Mouse (Mus musculus): Measurements from ENCODE around the gene Ppfibp1. TPM values are rescaled to one million over a fixed set of nuclear protein-coding genes. Genes with fewer than 3 reads are reported as not detected.

Ppfibp1 gene
- polyA plus RNA-seq, 1 experiment, result 3.4 TPM

DNA sequence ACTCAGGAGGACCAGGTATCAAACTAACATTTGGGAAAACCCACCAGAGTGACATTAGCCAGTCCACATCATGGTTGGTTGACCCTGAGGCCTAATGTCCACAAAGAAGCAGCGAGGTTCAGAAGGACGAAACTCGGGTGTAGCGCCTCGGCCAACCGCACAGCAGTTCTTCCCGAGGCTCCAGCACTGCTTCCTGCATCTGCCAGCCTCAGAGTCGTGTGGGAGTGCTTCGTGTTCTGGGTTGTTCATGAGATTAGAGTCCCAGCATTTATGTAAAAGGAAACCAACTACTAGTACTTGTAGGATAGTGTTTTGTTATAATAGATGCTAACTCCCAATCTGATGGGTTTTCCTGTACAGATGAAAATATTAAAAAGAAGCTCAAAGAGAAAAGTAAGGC lies 111.0 kb downstream of the Ppfibp1 start:
- Histone ChIP-seq H3K27me3 (replicated peaks) (no peaks in the 10 kb centered on the region), H3K36me3 (replicated peaks; ENCODE audit: low read length) (peaks cover 92% of the 10 kb centered on the region), H3K9me3 (no peaks in the 10 kb centered on the region), H3K4me1 (peaks cover 4% of the 10 kb centered on the region), H3K4me3 (replicated peaks) (no peak overlapping the region)
- TF ChIP-seq FLI1 (IDR thresholded peaks at IDR 0.05; ENCODE audit: low read length), result no peak
- TF ChIP-seq GATA1 (IDR thresholded peaks at IDR 0.05; ENCODE audit: borderline replicate concordance, low read length), result no peak

DNA sequence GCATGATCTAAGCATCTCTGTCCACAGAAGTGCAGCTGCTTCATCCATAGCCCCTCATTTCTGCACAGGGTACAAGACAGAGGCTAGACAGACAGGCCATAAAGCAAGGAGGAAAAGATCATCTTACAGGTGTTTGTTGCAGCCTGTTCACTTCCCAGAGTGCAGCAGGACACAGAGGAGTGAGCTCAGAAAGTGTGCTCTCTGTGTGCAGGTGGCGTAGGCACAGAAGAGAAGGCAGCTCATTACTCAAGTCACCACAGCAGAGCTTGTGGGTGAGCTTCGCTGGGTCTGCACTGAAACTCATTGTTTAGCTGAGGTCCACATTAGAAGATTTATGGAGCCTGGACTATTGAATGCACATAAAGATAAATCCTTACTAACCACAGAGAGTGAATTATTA lies 111.5 kb downstream of the Ppfibp1 start:
- Histone ChIP-seq H3K36me3 (replicated peaks; ENCODE audit: low read length) (peaks cover 93% of the 10 kb centered on the region), H3K9me3 (no peaks in the 10 kb centered on the region), H3K4me3 (replicated peaks) (no peak overlapping the region), H3K27me3 (replicated peaks) (no peaks in the 10 kb centered on the region), H3K4me1 (peaks cover 4% of the 10 kb centered on the region; the same call in 1 of the 2 replicates)
- TF ChIP-seq GATA1 (IDR thresholded peaks at IDR 0.05; ENCODE audit: borderline replicate concordance, low read length) (no peak), FLI1 (IDR thresholded peaks at IDR 0.05; ENCODE audit: low read length) (no peak)

DNA sequence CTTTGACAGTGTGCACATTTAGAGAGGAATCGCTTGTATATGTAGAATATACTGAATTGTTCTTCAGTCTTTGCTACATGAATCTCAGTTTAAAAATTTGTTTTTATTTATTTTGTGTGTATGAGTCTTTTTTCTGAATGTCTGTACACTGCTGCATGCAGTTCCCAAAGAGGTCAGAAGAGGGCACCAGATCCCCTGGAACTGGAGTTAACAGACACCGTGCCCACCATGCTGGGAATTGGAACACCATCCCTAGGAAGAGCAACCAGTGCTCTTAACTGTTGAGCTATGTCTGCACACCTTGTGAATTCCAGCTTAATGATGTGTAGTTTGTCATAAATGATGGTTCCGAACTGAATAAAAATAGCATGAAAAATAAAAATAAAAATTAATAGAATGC lies 119.9 kb downstream of the Ppfibp1 start:
- Histone ChIP-seq H3K36me3 (replicated peaks; ENCODE audit: low read length) (peaks cover 92% of the 10 kb centered on the region), H3K27me3 (replicated peaks) (no peaks in the 10 kb centered on the region), H3K4me1 (peaks cover 15% of the 10 kb centered on the region; the same call in 1 of the 2 replicates), H3K4me3 (replicated peaks) (no peak overlapping the region), H3K9me3 (no peaks in the 10 kb centered on the region)
- no peak for TF ChIP-seq FLI1 (IDR thresholded peaks at IDR 0.05; ENCODE audit: low read length)
- no peak for TF ChIP-seq GATA1 (IDR thresholded peaks at IDR 0.05; ENCODE audit: borderline replicate concordance, low read length)

DNA sequence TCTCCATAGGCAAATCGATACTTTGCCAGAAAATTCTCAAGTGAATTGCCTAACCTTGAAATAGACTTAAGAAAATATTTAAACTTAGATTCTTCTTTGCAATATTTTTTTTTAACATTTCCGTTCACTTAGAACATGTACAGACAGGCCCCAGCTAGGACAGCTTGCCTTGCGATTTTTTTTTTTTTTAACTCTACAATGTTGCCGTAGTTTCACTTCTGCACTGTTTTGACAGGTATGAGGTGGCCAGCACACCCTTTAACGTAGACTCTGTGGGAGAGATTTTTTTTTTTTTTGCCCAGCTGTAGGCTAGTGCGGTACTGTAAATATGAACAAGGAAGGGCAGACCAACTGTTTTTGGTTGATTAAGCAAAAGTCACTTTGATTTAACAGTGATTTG lies 122.1 kb downstream of the Ppfibp1 start:
- Histone ChIP-seq H3K36me3 (replicated peaks; ENCODE audit: low read length) (peaks cover 95% of the 10 kb centered on the region), H3K4me1 (peaks cover 15% of the 10 kb centered on the region; the same call in 1 of the 2 replicates), H3K27me3 (replicated peaks) (no peaks in the 10 kb centered on the region), H3K4me3 (replicated peaks) (no peak overlapping the region), H3K9me3 (no peaks in the 10 kb centered on the region)
- TF ChIP-seq FLI1 (IDR thresholded peaks at IDR 0.05; ENCODE audit: low read length), result no peak
- TF ChIP-seq GATA1 (IDR thresholded peaks at IDR 0.05; ENCODE audit: borderline replicate concordance, low read length), result no peak

DNA sequence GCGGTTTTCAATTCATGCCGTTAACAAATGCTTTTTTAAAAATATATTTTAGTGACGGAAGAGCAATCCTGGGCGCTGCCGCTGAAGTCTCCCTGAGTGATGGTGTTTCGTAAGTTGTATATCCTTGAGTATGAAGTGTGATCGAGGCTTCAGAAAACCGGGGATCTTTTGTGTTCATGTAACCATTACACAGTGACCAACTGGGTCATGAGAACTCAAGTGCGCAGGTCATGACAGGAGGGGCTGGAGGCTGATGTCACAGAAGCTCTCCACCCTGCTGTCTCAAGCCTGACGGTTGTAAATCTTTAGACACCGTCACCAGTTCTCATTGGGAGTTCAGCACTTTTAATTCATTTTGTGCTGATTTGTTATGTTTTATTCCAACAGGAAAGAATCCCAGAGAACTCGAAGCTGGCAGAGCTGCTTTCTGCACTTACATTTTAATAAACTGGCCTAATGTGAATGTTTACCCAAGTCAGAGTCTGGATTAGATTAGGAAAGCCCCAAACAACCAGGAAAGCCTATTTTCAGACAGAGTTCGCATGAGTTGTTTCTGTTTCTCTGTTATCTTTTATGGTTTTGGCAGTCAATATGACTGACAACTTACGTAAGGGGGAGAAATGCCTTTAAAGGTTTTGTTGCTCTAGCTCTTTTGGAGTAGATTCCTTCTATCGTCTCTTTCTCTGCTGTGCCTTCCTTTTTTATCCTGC lies 122.7 kb downstream of the Ppfibp1 start:
- no peaks in the 10 kb centered on the region for H3K9me3 ChIP-seq
- no peak overlapping the region for H3K4me3 ChIP-seq (replicated peaks)
- no peak for TF ChIP-seq GATA1 (IDR thresholded peaks at IDR 0.05; ENCODE audit: borderline replicate concordance, low read length)
- TF ChIP-seq FLI1 (IDR thresholded peaks at IDR 0.05; ENCODE audit: low read length), result no peak
- H3K27me3 ChIP-seq (replicated peaks), result no peaks in the 10 kb centered on the region
- H3K36me3 ChIP-seq (replicated peaks; ENCODE audit: low read length), result peaks cover 95% of the 10 kb centered on the region
- peaks cover 15% of the 10 kb centered on the region; the same call in 1 of the 2 replicates for H3K4me1 ChIP-seq

DNA sequence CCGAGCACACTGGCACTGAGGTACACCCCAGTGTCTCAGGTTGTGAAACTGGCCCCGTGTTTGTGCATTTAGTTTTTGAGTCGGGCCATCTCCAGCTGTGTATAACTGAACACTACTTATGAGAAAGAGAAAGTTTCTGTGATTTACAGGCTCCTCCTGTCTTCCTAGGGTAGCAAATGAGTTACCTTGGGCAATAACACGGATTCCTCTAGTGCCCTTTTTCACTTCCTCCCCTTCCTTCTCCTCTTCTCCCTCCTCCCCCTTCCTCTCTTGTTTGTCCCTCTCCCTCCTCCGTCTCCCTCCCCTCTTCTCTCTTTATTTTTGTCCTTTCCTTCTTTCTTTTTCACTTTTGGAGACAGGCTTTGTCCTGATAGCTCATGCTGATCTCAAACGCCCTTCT lies 123.3 kb downstream of the Ppfibp1 start:
- no peak for TF ChIP-seq FLI1 (IDR thresholded peaks at IDR 0.05; ENCODE audit: low read length)
- no peak for TF ChIP-seq GATA1 (IDR thresholded peaks at IDR 0.05; ENCODE audit: borderline replicate concordance, low read length)
- Histone ChIP-seq H3K9me3 (no peaks in the 10 kb centered on the region), H3K4me1 (peaks cover 15% of the 10 kb centered on the region; the same call in 1 of the 2 replicates), H3K27me3 (replicated peaks) (no peaks in the 10 kb centered on the region), H3K4me3 (replicated peaks) (no peak overlapping the region), H3K36me3 (replicated peaks; ENCODE audit: low read length) (peaks cover 95% of the 10 kb centered on the region)

DNA sequence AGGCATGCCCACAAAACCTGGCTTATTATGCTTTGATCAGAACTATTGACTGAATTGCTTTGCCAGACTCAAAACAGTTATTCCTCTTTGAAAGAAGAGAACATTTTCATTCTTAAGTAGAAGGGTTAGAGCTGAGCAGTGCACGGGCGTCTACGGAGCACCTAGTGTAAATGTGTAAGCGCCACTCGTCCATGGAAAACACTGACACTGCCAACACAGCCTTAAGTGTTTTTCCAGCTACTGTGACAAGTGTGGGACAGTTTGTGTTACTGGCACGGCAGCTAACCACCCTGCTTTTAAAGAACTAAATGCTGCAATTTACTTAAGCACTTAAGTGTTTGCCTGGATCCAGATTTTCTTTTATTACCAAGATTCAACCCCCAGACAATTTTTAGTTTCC lies 123.7 kb downstream of the Ppfibp1 start:
- no peaks in the 10 kb centered on the region for H3K9me3 ChIP-seq
- H3K4me3 ChIP-seq (replicated peaks), result no peak overlapping the region
- no peaks in the 10 kb centered on the region for H3K27me3 ChIP-seq (replicated peaks)
- H3K4me1 ChIP-seq, result peaks cover 15% of the 10 kb centered on the region; the same call in 1 of the 2 replicates
- H3K36me3 ChIP-seq (replicated peaks; ENCODE audit: low read length), result peaks cover 95% of the 10 kb centered on the region
- TF ChIP-seq GATA1 (IDR thresholded peaks at IDR 0.05; ENCODE audit: borderline replicate concordance, low read length) (no peak), FLI1 (IDR thresholded peaks at IDR 0.05; ENCODE audit: low read length) (no peak)

DNA sequence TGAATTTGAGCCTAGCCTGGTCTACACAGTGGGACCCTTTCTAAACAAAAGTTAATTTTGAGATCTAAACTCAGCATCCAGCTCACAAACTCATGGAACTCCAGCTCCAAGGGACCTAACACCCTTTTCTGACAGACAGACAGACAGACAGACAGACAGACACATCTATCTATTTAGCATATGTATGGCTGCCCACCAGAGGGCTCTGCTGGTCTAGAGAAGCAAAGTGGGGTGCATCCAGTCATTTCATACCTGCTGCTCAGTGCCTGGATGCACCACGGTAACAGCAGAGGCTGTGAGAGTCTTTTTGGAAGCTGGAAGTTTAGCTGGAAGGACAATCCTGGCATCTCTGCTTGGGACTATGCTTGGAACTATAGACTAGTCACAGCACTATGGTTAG lies 125.3 kb downstream of the Ppfibp1 start:
- Histone ChIP-seq H3K9me3 (no peaks in the 10 kb centered on the region), H3K4me3 (replicated peaks) (no peak overlapping the region), H3K4me1 (peaks cover 12% of the 10 kb centered on the region; the same call in 1 of the 2 replicates), H3K27me3 (replicated peaks) (no peaks in the 10 kb centered on the region), H3K36me3 (replicated peaks; ENCODE audit: low read length) (peaks cover 95% of the 10 kb centered on the region)
- TF ChIP-seq FLI1 (IDR thresholded peaks at IDR 0.05; ENCODE audit: low read length) (no peak), GATA1 (IDR thresholded peaks at IDR 0.05; ENCODE audit: borderline replicate concordance, low read length) (no peak)

DNA sequence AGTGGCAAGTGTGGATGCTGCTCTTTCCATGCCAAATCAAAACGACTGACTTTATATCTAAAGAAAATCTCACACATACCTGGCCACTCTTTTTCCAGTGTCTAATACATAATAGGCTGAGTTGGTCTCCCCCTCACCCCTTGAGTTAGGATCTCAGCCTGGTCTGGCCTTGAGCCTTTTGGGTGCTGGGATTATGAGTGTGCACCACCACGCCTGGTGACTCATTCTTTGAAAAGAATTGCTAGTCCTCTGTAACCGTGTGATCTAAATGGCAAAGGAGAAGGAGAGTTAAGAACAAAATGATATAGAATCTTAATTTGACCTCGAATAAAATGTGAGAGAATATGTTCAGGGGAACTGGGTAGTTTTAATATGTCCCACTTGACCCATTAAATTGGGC lies 129.6 kb downstream of the Ppfibp1 start:
- Histone ChIP-seq H3K9me3 (no peaks in the 10 kb centered on the region), H3K27me3 (replicated peaks) (no peaks in the 10 kb centered on the region), H3K4me1 (no peaks in the 10 kb centered on the region; the same call in 1 of the 2 replicates), H3K4me3 (replicated peaks) (no peak overlapping the region), H3K36me3 (replicated peaks; ENCODE audit: low read length) (peaks cover 98% of the 10 kb centered on the region)
- TF ChIP-seq FLI1 (IDR thresholded peaks at IDR 0.05; ENCODE audit: low read length), result no peak
- TF ChIP-seq GATA1 (IDR thresholded peaks at IDR 0.05; ENCODE audit: borderline replicate concordance, low read length), result no peak

DNA sequence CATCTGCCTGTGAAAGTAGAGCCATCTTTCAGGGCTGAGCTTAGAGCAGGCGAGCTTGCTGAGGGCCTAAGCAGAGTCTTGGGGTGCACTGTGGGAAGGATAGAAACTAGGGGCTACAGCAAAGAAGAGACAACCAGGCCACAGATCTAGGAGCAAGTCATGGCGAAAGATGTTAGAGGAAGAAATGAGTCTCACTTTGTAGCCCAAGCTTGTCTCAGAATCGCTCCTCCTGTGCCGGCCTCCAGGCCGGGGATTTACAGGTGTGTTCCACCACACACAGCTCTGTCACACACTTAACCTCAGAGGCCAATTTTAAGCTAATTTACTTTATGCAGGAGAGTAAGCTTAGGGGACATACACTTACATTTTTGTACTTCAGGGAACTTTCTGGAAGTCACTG lies 130.1 kb downstream of the Ppfibp1 start:
- TF ChIP-seq FLI1 (IDR thresholded peaks at IDR 0.05; ENCODE audit: low read length), result no peak
- TF ChIP-seq GATA1 (IDR thresholded peaks at IDR 0.05; ENCODE audit: borderline replicate concordance, low read length), result no peak
- Histone ChIP-seq H3K4me3 (replicated peaks) (no peak overlapping the region), H3K36me3 (replicated peaks; ENCODE audit: low read length) (peaks cover 98% of the 10 kb centered on the region), H3K9me3 (no peaks in the 10 kb centered on the region), H3K27me3 (replicated peaks) (no peaks in the 10 kb centered on the region), H3K4me1 (no peaks in the 10 kb centered on the region; the same call in 1 of the 2 replicates)
